Mouse (Mus musculus) embryonic facial prominence, embryonic 14.5 days (tissue): ENCODE results near the gene Lman2l. TPM values are rescaled to one million over a fixed set of nuclear protein-coding genes. Genes with fewer than 3 reads are reported as not detected.

Source experiments
- ATAC-seq: fragments of 200-750 bp; cut with Nextera tagmentation; 2 replicates; pipeline ENCODE4 v1.8.0; 2017; ENCODE audit warnings: low read depth, moderate number of reproducible peaks, moderate TSS enrichment
- DNase-seq: peaks from one replicate; pipeline ENCODE4 v3.0.0-alpha.2; 2015; ENCODE audit warnings: low spot score
- H3K27ac ChIP-seq: fragments of 300-500 bp; sonication (generic); replicated peaks from 2 replicates; pipeline ENCODE4 v1.5.1; 2014; ENCODE audit warnings: low read depth, mild to moderate bottlenecking, low read length, moderate library complexity
- H3K27me3 ChIP-seq: fragments of 300-500 bp; sonication (generic); replicated peaks from 2 replicates; pipeline ENCODE4 v1.6.1; 2014; ENCODE audit warnings: low read length; ENCODE audit not compliant: control insufficient read depth, insufficient read depth
- H3K36me3 ChIP-seq: fragments of 300-500 bp; sonication (generic); 2 replicates; pipeline ENCODE4 v1.6.1; 2014; ENCODE audit warnings: low read length, mixed read lengths; ENCODE audit not compliant: control insufficient read depth, insufficient read depth
- H3K4me1 ChIP-seq: fragments of 300-500 bp; sonication (generic); 2 replicates; pipeline ENCODE4 v1.6.1; 2014; ENCODE audit warnings: antibody characterized with exemption, low read length; ENCODE audit not compliant: control insufficient read depth, insufficient read depth
- H3K4me2 ChIP-seq: fragments of 300-500 bp; sonication (generic); 2 replicates; pipeline ENCODE4 v1.6.1; 2014; ENCODE audit warnings: low read depth, mild to moderate bottlenecking, low read length, moderate library complexity, mixed read lengths
- H3K4me3 ChIP-seq: fragments of 300-500 bp; sonication (generic); 2 replicates; pipeline ENCODE4 v1.5.1; 2014; ENCODE audit warnings: low read depth, mild to moderate bottlenecking, low read length
- H3K9ac ChIP-seq: fragments of 300-500 bp; sonication (generic); 2 replicates; pipeline ENCODE4 v1.6.1; 2014; ENCODE audit warnings: low read depth, mild to moderate bottlenecking, low read length, moderate library complexity, mixed read lengths
- H3K9me3 ChIP-seq: fragments of 300-500 bp; sonication (generic); 2 replicates; pipeline ENCODE4 v1.6.1; 2016; ENCODE audit warnings: low read length; ENCODE audit not compliant: control insufficient read depth
- WGBS: fragments of 180-500 bp; shearing (Covaris S2); extraction: QIAGEN DNeasy Blood & Tissue Kit; methylation state at CpG from one replicate; pipeline ENCODE4 v1.1.7; 2014; 5-methylcytosine and 5-hydroxymethylcytosine counted together
- polyA plus RNA-seq: library from polyadenylated mRNA; unstranded; fragments of >200 nt; fragmentation: Nextera tagmentation; extraction: Ambion mirVana; gene quantifications from 2 replicates; pipeline ENCODE4 v1.2.1, GENCODE M21; 2014

Gene Lman2l
- polyA plus RNA-seq, 1 experiment from 2014 or later: 31.7 TPM

DNA sequence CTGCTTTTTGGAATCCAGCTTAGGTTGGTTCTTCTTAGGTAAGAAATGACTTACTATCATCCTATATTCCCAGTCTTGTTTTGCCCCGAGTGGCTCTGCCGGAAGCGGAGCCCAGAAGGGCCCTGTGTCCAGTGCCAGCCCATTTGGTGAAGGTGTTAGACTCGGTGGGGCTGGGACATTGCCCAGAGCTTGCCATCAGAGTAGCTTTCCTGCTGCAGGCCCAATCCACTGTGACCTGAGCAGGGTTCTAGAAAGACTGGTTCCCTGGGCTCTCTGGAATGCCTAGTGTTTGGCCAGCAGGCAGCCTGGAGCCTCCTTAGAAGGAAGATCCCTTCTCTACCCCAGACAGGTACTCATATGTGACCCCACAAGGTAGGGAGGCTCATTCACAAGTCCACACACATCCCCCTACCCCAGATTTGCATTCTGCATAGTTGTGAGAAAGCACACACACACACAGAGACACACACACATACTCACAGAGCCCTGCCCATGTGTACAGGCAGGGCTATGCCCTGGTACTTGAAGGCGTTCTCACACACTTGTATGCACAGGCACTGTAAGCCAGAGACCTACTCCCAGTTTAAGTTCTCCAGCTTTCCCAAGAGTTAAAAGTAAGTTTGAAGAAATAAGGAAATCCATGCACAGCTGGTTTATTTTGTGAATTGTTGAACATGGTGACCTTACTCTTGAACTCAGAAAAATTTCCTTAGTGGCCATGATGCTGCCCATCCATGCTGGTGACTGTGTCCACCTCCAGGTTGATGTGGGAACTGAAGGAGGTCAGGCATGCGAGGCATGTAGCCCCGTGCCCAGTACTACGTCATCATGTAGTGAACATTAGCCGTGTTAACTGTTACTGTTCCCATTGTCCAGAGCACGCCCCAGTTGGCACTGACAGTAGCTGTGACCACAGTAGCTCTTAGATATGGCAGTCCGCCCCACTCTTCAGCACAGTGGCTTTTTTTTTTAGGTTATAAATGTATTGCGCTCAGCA lies 35.1 kb upstream of the Lman2l start:
- Histone ChIP-seq H3K9me3 (no peaks in the 10 kb centered on the region), H3K9ac (no peak overlapping the region), H3K36me3 (no peaks in the 10 kb centered on the region), H3K4me2 (no peak overlapping the region), H3K27me3 (no peaks in the 10 kb centered on the region), H3K27ac (no peak overlapping the region), H3K4me1 (peaks cover 8% of the 10 kb centered on the region), H3K4me3 (no peak overlapping the region)
- DNase-seq (no peak), ATAC-seq (no peak)
- 86% methylated on average over 12 of the region's 12 CpGs for WGBS

DNA sequence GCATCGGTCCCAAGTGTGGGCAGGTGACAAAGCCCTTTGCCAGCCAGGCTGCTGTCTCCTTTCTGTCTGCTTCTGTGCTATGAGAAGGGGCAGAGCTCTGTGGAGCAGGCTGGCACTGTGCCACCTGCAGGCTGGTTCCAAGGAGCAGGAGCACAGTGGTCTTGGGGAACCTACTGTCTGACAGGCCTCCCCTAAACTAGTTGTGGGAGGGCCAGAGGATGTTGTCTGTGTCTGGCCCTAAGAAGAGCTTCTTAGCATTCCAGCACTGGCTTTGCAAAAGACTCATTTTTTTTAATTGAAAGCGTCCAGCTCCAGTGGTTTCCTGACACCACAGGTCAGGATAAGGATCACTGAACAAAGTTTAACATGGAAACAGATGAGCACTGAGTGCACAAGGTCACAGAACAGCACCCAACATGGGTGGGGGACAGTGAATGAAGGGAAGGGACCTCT lies 33.3 kb upstream of the Lman2l start:
- ATAC-seq: no peak
- Histone ChIP-seq H3K9ac (no peak overlapping the region), H3K36me3 (no peaks in the 10 kb centered on the region), H3K4me3 (no peak overlapping the region), H3K4me1 (peaks cover 26% of the 10 kb centered on the region), H3K4me2 (no peak overlapping the region), H3K9me3 (no peaks in the 10 kb centered on the region), H3K27me3 (no peaks in the 10 kb centered on the region), H3K27ac (no peak overlapping the region)
- 63% methylated on average over 2 of the region's 2 CpGs for WGBS
- DNase-seq: no peak

DNA sequence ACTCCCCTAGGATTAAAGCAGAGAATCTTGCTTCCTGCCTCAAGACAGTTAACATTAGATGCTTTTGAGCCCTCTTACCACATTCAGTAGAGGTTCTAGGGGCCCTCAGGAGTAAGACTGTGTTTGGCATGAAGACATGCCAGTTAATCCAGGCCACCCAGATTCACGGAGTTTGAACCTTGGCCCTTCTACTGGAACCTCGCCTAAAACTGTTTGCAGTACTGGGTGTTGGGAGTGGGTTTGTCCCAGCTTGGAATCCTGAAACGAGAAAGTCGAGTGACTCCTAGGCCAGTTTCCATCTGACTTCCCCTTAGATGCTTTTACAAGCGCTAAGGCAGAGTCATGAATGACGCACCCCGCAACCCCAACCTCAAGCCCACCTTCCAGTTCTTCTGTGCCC lies 31.4 kb upstream of the Lman2l start:
- Histone ChIP-seq H3K4me2 (peak overlapping the region; percentile 85; the same call in 1 of the 2 replicates), H3K4me1 (peaks cover 42% of the 10 kb centered on the region), H3K36me3 (no peaks in the 10 kb centered on the region), H3K4me3 (no peak overlapping the region), H3K9me3 (no peaks in the 10 kb centered on the region), H3K9ac (no peak overlapping the region), H3K27me3 (no peaks in the 10 kb centered on the region), H3K27ac (peak overlapping the region; percentile 71; the same call in 1 of the 2 replicates)
- no peak for DNase-seq
- 80% methylated on average over 7 of the region's 7 CpGs for WGBS
- ATAC-seq: no peak

DNA sequence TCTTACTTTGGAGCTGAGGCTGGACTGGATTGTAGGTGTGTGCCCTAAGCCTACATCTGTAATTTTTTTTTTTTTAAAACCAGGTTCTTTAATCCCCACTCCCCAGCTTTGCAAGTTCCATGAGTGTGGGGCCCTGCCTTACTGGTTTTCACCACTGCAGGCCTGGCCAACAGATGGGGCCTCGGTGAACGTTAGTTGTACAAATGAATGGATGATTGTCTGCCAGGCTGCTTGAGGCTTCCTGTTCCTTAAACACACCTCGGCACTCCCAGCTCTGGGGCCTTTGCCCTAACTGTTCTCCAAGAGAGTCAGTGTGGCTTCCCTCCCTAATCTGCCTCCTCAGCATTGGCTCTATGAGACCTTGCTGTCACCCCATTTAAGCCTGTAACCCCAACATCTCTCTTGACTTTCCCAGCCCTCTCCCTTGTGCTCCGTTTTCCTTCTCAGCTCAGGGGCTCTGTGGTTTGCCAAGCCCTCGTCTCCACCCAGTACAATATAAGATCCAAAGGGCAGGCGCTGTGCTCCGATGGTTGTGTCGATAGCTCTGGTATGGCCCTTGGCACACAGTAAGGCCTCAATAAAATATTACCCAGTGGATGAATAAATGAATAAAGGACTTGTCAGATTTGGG lies 30.5 kb upstream of the Lman2l start:
- WGBS: 35% methylated on average over 8 of the region's 8 CpGs
- H3K4me1 ChIP-seq: peaks cover 44% of the 10 kb centered on the region
- H3K4me2 ChIP-seq: peak overlapping the region; percentile 85
- peak overlapping the region; percentile 72 for H3K4me3 ChIP-seq
- peak overlapping the region; percentile 71 for H3K27ac ChIP-seq
- peak overlapping the region; percentile 56 for H3K9ac ChIP-seq
- H3K9me3 ChIP-seq: no peaks in the 10 kb centered on the region
- no peaks in the 10 kb centered on the region for H3K36me3 ChIP-seq
- no peaks in the 10 kb centered on the region for H3K27me3 ChIP-seq
- ATAC-seq (no peak), DNase-seq (peak; percentile 61)

DNA sequence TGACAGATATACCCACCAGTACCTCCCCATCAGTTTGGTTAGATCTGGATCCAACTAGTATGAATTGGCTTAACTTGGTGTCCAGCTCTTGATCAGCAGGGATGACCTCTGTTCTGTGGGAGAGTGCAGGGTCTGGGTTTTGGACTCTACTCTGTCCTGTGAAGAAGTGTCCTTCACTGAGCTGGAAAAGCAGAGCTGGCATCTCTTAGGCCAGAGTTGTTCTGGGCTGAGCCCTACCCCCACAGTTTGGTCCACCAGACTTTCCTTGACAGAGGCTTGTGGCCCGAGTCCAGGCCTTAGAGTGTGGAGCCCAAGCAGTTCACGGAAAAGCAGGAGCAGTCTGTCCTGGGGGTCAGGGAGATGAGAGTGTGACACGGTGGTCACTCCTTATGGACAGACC lies 29.6 kb upstream of the Lman2l start:
- DNase-seq (no peak), ATAC-seq (no peak)
- H3K4me2 ChIP-seq: peak overlapping the region; percentile 85
- H3K9ac ChIP-seq: peak overlapping the region; percentile 45; the same call in 1 of the 2 replicates
- no peaks in the 10 kb centered on the region for H3K27me3 ChIP-seq
- peak overlapping the region; percentile 72 for H3K4me3 ChIP-seq
- WGBS: 53% methylated on average over 3 of the region's 3 CpGs
- H3K4me1 ChIP-seq: peaks cover 44% of the 10 kb centered on the region
- H3K27ac ChIP-seq: peak overlapping the region; percentile 71; the same call in 1 of the 2 replicates
- H3K36me3 ChIP-seq: no peaks in the 10 kb centered on the region
- no peaks in the 10 kb centered on the region for H3K9me3 ChIP-seq

DNA sequence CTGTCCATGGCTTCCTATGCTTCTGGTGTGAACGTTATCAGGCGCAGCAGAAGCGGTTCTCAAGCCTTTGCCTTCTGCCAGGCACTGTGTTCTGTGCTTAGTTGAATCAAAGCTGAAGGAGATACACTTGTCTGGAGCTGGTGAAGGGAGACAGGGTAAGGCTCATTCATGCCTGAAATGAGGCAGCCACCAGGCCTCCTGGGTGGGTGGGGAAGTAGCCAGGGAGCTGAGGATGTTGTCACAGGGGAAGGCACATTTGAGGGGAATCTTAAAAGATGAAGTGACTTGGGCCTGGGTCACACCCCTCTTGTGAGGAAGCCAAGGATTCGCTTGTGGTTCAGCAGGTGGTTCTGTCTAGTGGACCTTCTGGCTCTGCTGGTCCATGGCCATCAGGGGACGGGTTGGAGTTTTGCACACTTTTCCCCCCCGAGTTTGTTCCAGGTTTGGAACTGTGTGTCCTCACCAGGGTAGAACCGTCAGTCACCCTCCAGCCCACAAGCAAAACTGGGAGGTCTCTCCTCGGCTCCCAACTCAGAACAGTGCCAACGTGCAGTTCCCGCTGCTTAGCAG lies 28.2 kb upstream of the Lman2l start:
- WGBS: 67% methylated on average over 10 of the region's 10 CpGs
- H3K4me1 ChIP-seq: peaks cover 44% of the 10 kb centered on the region
- H3K9me3 ChIP-seq: no peaks in the 10 kb centered on the region
- H3K4me2 ChIP-seq: peak overlapping the region; percentile 85
- H3K36me3 ChIP-seq: no peaks in the 10 kb centered on the region
- peak overlapping the region; percentile 43; the same call in 1 of the 2 replicates for H3K9ac ChIP-seq
- DNase-seq (no peak), ATAC-seq (no peak)
- H3K4me3 ChIP-seq: peak overlapping the region; percentile 72
- no peaks in the 10 kb centered on the region for H3K27me3 ChIP-seq
- no peak overlapping the region for H3K27ac ChIP-seq

DNA sequence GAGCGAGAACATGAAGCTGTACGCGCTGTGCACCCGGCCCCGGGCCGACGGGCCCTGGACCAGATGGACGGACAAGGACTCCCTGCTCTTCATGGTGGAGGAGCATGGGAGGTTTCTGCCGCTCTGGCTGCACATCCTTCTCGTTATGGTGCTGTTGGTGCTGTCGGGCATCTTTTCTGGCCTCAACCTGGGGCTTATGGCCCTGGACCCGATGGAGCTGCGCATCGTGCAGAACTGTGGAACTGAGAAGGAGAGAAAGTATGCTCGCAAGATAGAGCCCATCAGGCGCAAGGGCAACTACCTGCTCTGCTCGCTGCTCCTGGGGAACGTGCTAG lies 27.0 kb upstream of the Lman2l start:
- H3K4me1 ChIP-seq: peaks cover 44% of the 10 kb centered on the region
- WGBS: 13% methylated on average over 18 of the region's 18 CpGs
- DNase-seq: no peak
- H3K36me3 ChIP-seq: no peaks in the 10 kb centered on the region
- peak; percentile 23 for ATAC-seq
- H3K27ac ChIP-seq: peak overlapping the region; percentile 39; the same call in 1 of the 2 replicates
- peak overlapping the region; percentile 72 for H3K4me3 ChIP-seq
- H3K9ac ChIP-seq: peak overlapping the region; percentile 76
- H3K27me3 ChIP-seq: no peaks in the 10 kb centered on the region
- no peaks in the 10 kb centered on the region for H3K9me3 ChIP-seq
- peak overlapping the region; percentile 85 for H3K4me2 ChIP-seq

DNA sequence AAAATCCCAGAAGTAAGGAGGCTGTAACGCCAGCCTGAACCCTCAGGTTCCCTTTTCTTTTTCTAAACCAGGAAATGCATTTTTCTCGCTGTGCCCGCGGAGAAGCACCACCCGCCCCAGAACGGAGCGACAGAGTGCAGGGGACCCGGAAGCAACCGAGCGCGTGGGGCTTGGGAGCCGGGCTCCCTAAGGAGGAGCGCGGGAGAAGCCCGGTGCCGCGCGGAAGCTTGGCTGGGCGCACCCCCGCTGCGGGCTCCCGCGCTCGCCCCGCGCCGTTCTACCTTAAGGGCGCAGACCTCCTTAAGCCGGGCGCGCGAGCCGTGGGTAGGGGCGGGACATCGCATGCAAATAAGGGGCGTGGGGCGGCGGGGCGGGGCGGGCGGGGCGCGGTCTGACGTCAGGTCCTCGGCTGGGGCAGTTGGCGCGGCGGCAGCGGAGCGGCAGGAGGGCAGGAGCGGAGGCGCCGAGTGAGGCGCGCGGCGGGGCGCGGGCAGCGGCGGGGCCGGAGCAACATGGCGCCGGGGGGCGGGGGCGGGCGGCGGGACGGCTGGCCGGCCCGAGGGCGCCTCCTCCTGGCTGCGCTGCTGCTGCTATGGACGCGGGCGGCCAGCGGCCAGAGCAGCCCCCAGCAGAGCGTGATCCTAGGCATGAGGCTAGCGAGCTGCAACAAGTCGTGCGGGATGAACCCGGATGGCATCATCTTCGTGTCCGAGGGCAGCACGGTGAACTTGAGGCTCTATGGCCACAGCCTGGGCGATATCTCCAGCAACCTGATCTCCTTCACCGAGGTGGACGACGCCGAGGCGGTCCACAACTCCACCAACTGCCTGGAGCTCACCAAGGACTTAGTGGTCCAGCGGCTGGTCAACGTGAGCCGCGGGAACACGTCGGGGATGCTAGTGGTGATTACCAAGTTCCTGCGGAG lies 26.4 kb upstream of the Lman2l start, which contains the start of gene Cnnm4:
TSS of gene Cnnm4 (plus strand) at position 440 of the 925 bp plus-strand sequence.
- peak within 1 kb of the TSS; percentile 76 for H3K9ac ChIP-seq
- peak within 1 kb of the TSS; percentile 85 for H3K4me2 ChIP-seq
- H3K27me3 ChIP-seq: no peaks in the 10 kb centered on the region
- peak within 1 kb of the TSS; percentile 56 for H3K27ac ChIP-seq
- ATAC-seq (peak; percentile 92), DNase-seq (peak; percentile 96)
- H3K4me1 ChIP-seq: peaks cover 44% of the 10 kb centered on the region
- H3K36me3 ChIP-seq: no peaks in the 10 kb centered on the region
- peak within 1 kb of the TSS; percentile 72 for H3K4me3 ChIP-seq
- H3K9me3 ChIP-seq: no peaks in the 10 kb centered on the region
- under 1% methylated on average over 48 of the region's 98 CpGs for WGBS
